Mouse (Mus musculus): ENCODE data around the gene Syne2. TPM values are rescaled to one million over a fixed set of nuclear protein-coding genes. Genes with fewer than 3 reads are reported as not detected.
A peak's percentile ranks its signal among the peaks of the same experiment; 100 is the strongest.

The Syne2 gene
- polyA plus RNA-seq, 2 experiments from 2014 or later, result 12.7 to 14.6 TPM

GRCm38 (mm10) chr12:75952011-75952410, 134.1 kb downstream of the Syne2 start:
- no peak for ATAC-seq

GRCm38 (mm10) chr12:75966441-75967195, 148.7 kb downstream of the Syne2 start:
- ATAC-seq, result no peak

DNA sequence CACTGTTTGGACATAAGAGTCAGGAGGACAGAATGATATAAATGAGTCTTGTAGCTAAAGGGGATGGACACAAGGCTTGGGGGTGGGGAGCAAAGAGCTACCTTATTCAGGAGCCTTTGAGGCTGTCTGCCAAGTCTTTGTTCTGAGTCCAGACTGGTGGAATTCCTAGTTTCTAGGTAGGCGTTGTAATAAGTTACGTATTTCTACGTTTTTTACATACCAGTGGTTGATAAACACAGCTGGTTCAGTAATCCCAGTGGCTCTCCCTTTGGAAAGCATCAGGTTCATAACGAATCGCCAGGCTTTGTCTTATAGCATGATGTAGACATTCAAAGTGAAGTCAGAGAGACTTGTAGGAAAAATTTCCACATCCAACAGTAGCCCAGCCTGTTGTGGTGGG, 161.1 kb downstream of the Syne2 start:
- ATAC-seq, result no peak

DNA sequence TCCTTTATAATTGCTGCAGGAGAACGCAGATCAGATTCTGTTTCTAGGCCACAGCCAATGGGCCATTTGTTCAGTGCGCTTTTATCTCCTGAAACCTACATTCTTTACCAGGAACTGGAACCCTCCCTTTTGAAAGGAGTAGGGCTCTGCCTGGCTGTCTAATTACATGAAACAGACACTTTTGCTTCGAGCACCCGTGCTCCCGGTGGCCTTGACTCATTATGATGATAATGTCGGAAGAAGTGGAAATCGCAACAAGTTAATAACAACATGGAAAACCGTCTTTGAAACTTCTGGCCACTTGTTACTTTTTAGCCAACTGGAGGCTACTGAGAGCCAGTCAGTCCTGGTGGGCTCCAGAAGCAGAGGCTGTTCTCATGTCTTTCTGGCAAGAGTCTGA, 165.4 kb downstream of the Syne2 start:
- ATAC-seq, result no peak

DNA sequence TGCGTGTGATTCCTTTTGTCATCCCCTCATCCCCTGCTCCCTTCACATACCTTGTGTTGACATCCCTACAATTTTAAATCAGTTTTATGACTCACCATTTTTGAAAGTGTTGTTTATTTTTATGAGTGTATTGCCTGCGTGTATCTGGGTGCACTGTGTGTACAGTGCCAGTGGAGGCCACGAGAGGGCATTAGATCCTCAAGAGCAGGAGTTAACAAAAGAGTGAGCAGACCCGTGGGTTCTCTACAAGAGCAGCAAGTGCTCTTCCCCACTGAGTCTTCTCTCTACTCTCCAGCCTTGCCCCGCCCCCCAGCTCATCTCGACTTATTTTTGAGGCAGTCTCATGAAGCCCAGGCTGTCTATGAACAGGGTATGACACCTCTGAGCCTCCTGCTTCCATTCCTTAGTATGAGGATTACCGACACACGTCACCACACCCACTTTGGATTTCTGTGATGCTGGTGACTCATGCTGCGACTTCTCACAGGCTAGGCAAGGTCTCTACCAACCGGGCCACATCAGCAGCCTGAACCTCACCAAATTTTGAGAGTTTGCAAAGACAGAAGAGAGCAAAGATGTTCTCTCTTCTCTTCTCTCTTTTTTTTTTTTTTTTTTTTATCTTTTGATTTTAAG, 174.4 kb downstream of the Syne2 start:
- no peak for ATAC-seq

GRCm38 (mm10) chr12:75992946-75993345, 175.0 kb downstream of the Syne2 start:
- ATAC-seq, result no peak

DNA sequence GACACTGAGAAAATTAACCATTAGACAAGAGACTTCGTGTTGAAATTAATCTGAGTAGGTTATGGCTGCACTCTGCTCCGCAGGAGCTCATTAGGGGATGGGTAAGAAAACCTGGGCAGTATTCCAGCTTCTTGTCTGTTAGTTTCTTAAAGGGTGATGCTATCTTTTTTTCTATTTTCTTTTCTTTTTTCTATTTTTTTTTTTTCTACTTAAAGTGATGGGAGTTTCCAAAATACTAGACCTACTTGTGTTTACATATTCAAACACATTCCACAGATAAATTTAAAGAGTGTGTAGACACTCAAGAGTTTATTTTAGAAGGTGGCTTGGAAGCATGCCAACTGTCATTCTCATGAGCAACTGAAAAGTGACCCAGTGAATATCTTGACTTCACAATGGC, 177.2 kb downstream of the Syne2 start:
- ATAC-seq, result no peak

- no peak for ATAC-seq
Measured at GRCm38 (mm10) chr12:75997547-75997946, 179.6 kb downstream of the Syne2 start.

DNA sequence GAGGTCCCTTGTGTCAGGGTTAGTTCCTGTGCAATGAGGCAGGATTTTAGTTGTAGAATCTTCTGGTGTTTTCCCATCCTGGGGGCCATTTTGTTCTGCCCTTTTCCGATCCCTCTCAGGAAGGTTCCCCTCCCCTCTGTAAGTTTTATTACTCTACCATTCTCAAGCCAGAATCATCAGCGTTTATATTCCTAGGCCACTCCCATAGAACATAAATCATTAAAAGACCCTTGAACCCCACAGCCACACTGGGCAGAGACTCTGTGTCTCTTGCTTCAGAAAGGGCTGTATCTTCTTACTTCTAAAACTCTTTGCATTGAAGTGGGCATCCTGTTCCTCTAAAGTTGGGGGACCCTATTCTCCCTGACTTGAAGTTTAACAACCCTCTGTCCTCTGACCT, 180.5 kb downstream of the Syne2 start:
- ATAC-seq, result no peak

- no peak for ATAC-seq
Measured at GRCm38 (mm10) chr12:76004697-76005249, 186.8 kb downstream of the Syne2 start.

GRCm38 (mm10) chr12:76008991-76009390, 191.1 kb downstream of the Syne2 start:
- ATAC-seq, result no peak

DNA sequence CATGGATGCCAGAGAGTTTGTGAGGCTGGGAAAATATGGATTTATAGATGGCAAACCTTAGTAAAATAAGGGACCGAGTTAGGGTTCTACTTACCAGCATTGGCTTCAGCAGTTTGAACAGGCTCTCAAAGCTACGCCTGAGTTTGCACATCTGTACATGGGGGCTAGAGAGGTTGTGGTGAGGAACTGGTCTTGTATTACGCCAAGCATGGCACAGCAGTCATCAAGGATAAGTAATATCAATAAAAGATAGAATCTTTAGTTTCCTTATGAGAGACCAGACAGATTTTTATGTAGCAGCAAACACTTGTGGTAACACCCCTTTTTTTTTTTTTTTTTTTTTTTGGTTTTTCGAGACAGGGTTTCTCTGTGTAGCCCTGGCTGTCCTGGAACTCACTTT, 194.9 kb downstream of the Syne2 start:
- no peak for ATAC-seq

DNA sequence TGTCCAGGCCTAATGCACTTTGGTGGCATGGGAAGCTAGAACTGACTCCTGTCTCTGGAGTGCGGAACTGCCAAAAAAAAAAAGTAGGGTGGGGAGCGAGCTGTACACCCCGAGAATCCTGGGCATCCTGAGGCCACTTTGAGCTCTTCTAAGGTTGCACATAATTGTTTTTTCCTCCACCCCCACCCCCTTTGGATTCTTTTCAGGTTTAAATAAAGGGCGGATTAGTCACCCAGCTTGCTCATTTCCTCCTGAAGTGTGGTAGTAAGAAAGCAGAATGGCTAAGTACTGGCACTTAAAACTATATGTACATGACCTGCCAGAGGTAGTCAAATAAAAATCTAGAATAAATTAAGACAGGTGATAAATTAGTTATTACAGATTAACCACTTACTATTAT, 195.5 kb downstream of the Syne2 start:
- ATAC-seq, result no peak

GRCm38 (mm10) chr12:76015026-76015425, 197.1 kb downstream of the Syne2 start:
- ATAC-seq, result no peak

DNA sequence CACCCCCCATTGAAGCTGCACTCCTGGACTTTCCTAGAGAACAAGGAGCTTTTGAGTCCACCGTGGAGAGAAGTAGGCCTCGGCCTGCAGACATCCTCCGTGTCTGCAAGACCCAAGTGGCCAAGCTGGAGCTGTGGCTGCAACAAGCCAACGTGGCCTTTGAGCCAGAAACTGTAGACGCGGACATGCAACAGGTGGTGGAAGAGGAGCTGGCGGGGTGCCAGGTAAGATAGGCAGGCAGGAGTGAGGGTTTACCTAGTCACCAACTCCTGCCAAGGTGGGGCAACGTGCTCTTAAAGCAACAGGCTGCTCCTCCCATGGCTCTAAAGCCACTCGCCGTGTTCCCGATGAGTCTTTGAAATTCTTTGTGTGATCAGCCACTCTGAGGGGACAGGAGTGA, 197.6 kb downstream of the Syne2 start:
- no peak for ATAC-seq

DNA sequence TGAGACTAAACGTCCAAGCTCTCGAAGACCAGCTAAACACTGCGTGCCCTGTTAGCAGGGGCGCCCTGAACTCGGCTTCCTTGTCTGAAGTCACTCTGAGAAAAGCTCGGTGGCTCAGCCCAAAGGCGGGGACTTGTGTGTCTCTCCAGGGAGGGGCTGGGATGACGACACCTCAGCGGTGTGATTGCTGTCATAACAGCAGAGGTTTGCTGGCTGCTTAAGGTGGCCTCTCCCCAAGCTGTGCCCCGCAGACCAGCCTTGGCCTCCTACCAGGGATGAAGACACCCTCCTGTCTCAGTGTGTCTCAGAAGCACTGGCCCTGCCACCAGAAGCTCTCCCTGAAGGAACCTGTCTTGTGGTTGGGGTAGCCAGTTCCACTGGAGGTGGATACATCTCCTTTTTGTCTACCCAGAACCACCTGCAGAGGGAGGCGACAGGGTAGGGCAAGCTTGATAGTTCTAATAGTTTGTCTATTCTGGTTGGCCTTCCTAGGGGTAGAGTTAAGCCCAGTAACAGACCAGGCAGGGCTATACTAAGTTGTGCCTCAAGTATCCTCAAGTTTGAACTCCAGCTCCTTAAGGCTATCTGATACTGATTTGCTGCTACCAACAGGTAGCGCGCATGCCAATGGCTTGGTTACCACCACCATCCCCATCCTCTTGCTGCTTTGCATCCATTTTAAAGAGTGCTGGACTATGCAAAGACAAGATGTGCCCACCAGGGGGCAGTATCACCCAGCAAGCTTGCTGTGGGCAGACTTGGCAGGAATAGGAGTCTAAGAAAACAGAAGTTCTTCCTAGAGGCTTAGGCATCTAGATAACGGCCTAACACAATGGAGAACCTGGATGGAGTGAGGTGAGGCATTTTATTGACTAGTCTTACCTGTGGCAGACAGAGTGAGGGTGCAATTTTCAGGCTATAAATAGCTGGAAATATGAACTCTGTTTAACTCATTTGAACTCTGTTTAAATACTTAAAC, 198.5 kb downstream of the Syne2 start:
- ATAC-seq, result peak; percentile 77

GRCm38 (mm10) chr12:76018640-76019039, 200.7 kb downstream of the Syne2 start:
- ATAC-seq, result no peak

DNA sequence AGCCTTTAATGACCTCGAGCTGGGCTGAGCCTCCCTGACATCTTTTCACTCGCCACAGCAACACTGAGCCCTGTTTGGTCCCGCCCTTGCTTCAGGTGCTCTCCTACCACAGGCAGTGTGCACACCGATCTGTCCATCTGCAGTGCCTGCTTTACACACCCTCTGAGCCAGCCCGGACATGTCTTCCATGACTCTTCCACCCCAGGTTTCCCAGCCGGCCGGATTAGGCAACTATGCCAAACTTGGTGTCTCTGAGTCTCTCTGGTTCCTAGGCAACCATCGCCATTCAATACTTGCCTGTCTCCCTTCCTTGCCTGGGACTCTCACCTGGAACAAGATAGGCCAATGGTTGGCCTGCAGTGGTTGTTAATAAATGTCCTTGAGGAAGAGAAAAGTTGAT, 224.4 kb downstream of the Syne2 start:
- ATAC-seq, result no peak

GRCm38 (mm10) chr12:76046561-76046960, 228.6 kb downstream of the Syne2 start:
- no peak for ATAC-seq

DNA sequence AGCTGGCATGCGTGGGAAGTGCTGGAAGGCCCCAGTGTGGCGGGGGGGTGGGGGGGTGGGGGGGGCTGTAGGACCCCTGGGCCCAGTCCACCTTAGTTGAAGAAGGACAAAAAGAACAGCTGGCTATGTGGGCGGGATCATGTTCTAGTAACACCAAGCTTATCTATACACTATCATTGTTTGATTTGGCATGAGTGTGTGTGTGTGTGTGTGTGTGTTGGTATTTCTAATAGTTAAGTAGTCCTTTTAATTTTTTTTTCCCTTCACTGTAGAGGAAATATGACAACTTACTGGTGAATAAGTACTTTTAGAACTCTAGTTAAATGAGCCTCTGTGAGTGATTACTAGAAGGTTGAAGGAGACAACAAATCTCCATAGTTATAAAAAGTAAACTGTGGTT, 230.0 kb downstream of the Syne2 start:
- no peak for ATAC-seq

- ATAC-seq, result no peak
Measured at GRCm38 (mm10) chr12:76048672-76049071, 230.7 kb downstream of the Syne2 start.

DNA sequence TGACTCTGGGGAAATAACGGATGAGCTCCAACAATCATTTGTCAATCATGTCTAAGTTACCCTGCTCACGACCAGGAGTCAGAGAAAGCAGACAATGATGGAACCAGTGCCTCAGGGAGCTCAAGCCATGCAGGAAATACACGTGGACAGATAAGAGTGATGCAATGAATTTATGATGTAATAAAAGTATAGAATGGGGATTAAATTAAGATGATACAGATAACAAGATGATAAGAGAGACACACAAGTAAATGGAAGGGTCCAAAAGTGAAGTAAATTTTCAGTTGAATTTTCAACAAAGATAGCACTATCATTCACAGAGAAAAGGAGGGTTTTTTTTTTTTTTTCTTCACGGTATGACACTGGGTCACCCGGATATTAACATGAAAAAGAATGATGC, 231.4 kb downstream of the Syne2 start:
- no peak for ATAC-seq

DNA sequence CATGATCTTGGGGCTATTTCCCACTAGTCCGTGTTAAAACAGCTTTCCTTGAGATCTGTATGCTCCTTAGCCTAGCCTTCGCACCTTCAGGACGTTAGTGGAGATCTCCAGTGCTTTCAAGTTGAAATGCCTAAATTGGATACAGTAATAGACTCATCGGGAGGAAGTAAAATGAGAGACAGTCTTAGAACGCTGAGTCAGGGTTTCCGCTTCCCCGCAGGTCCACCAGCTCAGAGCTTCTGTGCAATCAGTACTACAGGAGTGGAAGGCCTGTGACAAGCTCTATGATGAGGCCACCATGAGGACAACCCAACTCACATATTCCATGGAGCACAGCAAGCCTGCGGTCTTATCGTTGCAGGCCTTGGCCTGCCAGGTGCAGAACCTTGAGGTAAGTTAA, 233.9 kb downstream of the Syne2 start:
- ATAC-seq, result no peak

Data from activated CD4-positive, CD25-positive, alpha-beta regulatory T cell, adult 4 months (primary cell).